Mouse (Mus musculus) intestine, embryonic 15.5 days (tissue): ENCODE measurements at regions not wholly inside any gene's neighbourhood (a gene's known extent, or its start where the extent isn't known, plus 50 kb on each side); places are given as distances from the start of the nearest gene placed in this dataset.
"Not testable (repeated sequence)": the region's sequence is repeated elsewhere in the genome, so short reads cannot be mapped to it uniquely, and the experiment has no call there.

ENCODE experiments used
- ATAC-seq: fragments of 200-750 bp; cut with Nextera tagmentation; 2 replicates; pipeline ENCODE4 v1.8.0; 2017; ENCODE audit warnings: moderate TSS enrichment, moderate library complexity
- H3K27ac ChIP-seq: fragments of 300-500 bp; sonication (generic); 2 replicates; pipeline ENCODE4 v1.5.1; 2015; ENCODE audit warnings: mild to moderate bottlenecking, inconsistent platforms
- H3K27me3 ChIP-seq: fragments of 300-500 bp; sonication (generic); replicated peaks from 2 replicates; pipeline ENCODE4 v1.6.1; 2015; ENCODE audit warnings: inconsistent platforms
- H3K36me3 ChIP-seq: fragments of 300-500 bp; sonication (generic); 2 replicates; pipeline ENCODE4 v1.6.1; 2015; ENCODE audit warnings: inconsistent platforms
- H3K4me1 ChIP-seq: fragments of 300-500 bp; sonication (generic); replicated peaks from 2 replicates; pipeline ENCODE4 v1.6.1; 2015; ENCODE audit warnings: inconsistent platforms
- H3K4me2 ChIP-seq: fragments of 300-500 bp; sonication (generic); replicated peaks from 2 replicates; pipeline ENCODE4 v1.6.1; 2015; ENCODE audit warnings: mild to moderate bottlenecking, inconsistent platforms
- H3K4me3 ChIP-seq: fragments of 300-500 bp; sonication (generic); replicated peaks from 2 replicates; pipeline ENCODE4 v1.5.1; 2015; ENCODE audit warnings: inconsistent platforms
- H3K9ac ChIP-seq: fragments of 300-500 bp; sonication (generic); 2 replicates; pipeline ENCODE4 v1.6.1; 2015; ENCODE audit warnings: inconsistent platforms
- H3K9me3 ChIP-seq: fragments of 300-500 bp; sonication (generic); 2 replicates; pipeline ENCODE4 v1.6.1; 2016; ENCODE audit warnings: inconsistent platforms
- WGBS: fragments of 180-500 bp; shearing (Covaris S2); methylation state at CpG from one replicate; pipeline ENCODE4 v1.1.7; 2015; 5-methylcytosine and 5-hydroxymethylcytosine counted together

DNA sequence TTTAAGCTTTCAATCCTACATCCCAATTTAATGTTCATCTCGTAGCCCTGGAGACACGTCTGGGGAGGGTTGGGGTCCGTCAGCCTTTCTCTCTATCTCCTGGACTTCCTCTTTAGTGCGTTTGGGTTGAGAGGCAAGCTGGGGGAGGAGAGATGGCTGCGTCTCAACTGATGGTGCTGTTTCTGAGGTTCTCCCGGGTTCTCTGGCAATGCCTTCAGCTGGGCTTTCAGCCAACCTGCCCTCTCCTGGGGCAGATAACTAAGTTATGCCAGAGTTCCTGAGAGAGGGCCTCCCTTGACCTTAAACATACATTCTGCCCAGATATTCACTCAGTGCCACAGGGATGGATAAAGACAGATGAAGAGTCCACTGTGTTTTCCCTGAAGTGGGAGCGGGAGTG is 183.3 kb upstream of the Prok2 start:
- 57% methylated on average over 7 of the region's 7 CpGs for whole genome bisulfite sequencing
- H3K27me3 ChIP-seq, result no peaks in the 10 kb centered on the region; the same call in 1 of the 2 replicates

DNA sequence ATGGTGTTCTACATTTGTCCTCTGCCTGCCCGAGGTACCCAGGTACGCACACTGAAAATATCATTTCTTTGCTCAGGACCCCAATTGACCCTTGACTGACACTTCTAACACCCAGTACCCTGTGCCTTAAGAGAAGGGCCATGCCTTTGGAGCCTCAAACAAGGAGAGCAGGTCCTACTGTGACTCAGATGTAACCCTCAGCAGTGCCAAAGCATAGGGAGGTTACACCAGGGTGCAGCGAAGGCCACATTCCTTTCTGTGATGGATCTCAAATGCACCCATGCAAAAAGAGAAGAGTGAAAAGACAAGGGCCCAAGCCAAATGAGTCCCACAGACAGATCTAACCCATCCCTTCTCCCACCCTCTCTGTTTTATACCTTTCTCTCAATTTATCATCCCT is 181.9 kb upstream of the Prok2 start:
- Histone ChIP-seq H3K4me3 (no peak overlapping the region), H3K9ac (no peak overlapping the region), H3K36me3 (no peaks in the 10 kb centered on the region), H3K27me3 (no peaks in the 10 kb centered on the region; the same call in 1 of the 2 replicates), H3K9me3 (no peaks in the 10 kb centered on the region), H3K4me2 (no peak overlapping the region), H3K4me1 (peaks cover 11% of the 10 kb centered on the region; the same call in 1 of the 2 replicates), H3K27ac (no peak overlapping the region)
- 93% methylated on average over 3 of the region's 3 CpGs for WGBS
- ATAC-seq, result no peak

More for the DNA sequence above, 183.3 kb upstream of the Prok2 start:
- no peak overlapping the region for H3K9ac ChIP-seq
- no peak overlapping the region for H3K4me2 ChIP-seq
- ATAC-seq, result no peak
- no peaks in the 10 kb centered on the region for H3K36me3 ChIP-seq
- no peak overlapping the region for H3K27ac ChIP-seq
- H3K4me1 ChIP-seq, result peaks cover 7% of the 10 kb centered on the region; the same call in 1 of the 2 replicates
- no peaks in the 10 kb centered on the region for H3K9me3 ChIP-seq
- no peak overlapping the region for H3K4me3 ChIP-seq

DNA sequence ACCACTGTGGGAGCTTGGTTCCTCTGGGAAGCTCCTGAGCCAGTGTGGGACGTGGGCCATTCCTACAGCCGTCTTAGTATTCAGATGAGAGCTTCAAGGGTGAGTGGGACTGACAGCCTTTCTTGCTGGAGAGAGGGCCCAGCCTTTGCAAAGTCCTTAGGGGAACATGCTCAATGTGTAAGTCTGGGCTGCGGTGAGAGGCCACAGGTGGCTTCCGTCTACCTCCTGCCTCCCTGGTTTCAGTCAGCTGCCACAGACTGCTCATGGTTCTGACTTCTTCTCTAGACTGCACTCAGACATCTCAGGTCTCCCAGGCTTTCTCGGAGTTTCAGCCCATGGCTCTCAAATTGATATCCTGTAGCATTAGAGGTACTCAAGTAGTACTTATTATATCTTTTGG is 179.0 kb upstream of the Prok2 start:
- Histone ChIP-seq H3K4me3 (no peak overlapping the region), H3K9me3 (no peaks in the 10 kb centered on the region), H3K4me2 (no peak overlapping the region), H3K36me3 (no peaks in the 10 kb centered on the region), H3K9ac (no peak overlapping the region), H3K27ac (0 out of 2 replicates have a peak overlapping the region, but pooled peaks have one; percentile 23), H3K27me3 (no peaks in the 10 kb centered on the region; the same call in 1 of the 2 replicates), H3K4me1 (peaks cover 11% of the 10 kb centered on the region; the same call in 1 of the 2 replicates)
- no peak for ATAC-seq
- 56% methylated on average over 5 of the region's 5 CpGs for WGBS

DNA sequence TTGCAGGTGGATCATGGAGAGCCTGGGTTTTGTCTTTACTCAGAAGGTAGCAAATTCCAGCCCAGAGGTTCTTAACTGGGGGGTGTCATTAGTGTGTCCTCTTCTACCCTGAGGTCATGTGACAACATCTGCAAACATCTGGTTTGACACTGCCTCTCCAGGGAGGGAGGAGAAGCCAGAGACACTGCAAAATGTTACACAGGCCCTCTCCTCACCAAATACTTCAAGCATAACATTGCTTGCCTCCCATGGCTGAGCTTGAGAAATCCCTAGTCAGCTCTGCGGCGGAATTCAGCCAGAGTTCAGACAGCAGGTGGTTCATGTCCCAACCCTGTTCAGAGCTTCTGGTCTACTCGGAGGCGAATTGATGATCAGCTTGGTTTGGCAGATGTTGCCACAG is 178.4 kb upstream of the Prok2 start:
- 0 out of 2 replicates have a peak overlapping the region, but pooled peaks have one; percentile 23 for H3K27ac ChIP-seq
- H3K27me3 ChIP-seq, result no peaks in the 10 kb centered on the region; the same call in 1 of the 2 replicates
- H3K9ac ChIP-seq, result no peak overlapping the region

GRCm38 (mm10) chr6:99904044-99904443 is 177.9 kb upstream of the Prok2 start:
- H3K9me3 ChIP-seq, H3K4me3 ChIP-seq, ATAC-seq, H3K9ac ChIP-seq, H3K27me3 ChIP-seq, H3K27ac ChIP-seq, H3K36me3 ChIP-seq, H3K4me2 ChIP-seq: not testable (repeated sequence)
- H3K4me1 ChIP-seq, result peaks cover 11% of the 10 kb centered on the region; the same call in 1 of the 2 replicates

More for the DNA sequence above, 178.4 kb upstream of the Prok2 start:
- no peaks in the 10 kb centered on the region for H3K36me3 ChIP-seq
- no peak overlapping the region for H3K4me2 ChIP-seq
- H3K9me3 ChIP-seq, result no peaks in the 10 kb centered on the region
- ATAC-seq, result peak; percentile 74
- no peak overlapping the region for H3K4me3 ChIP-seq
- H3K4me1 ChIP-seq, result peaks cover 11% of the 10 kb centered on the region; the same call in 1 of the 2 replicates
- 37% methylated on average over 4 of the region's 4 CpGs for WGBS

DNA sequence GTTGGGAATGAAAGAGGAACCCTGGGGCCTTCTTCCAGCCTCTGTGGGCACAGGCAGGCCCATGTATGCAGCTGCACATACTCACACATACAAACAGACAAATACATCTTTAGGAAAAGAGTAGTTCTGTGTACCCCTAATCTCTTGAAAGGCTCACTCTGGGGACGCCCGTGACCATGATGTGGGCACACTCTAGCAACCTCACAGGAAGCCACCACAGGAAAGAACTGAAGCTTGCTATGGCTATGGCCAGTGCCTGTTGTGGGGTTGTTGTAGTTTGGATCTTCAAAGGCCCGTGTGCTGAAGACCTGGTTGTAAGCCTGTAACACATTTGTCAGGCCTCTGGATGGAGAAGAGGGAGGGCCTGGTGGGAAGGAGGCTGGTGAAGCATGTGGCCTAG is 175.4 kb upstream of the Prok2 start:
- no peak overlapping the region for H3K4me2 ChIP-seq
- no peak overlapping the region for H3K9ac ChIP-seq
- WGBS, result 87% methylated on average over 3 of the region's 3 CpGs
- H3K4me3 ChIP-seq, result no peak overlapping the region
- no peak overlapping the region for H3K27ac ChIP-seq
- no peak for ATAC-seq
- no peaks in the 10 kb centered on the region for H3K27me3 ChIP-seq
- peaks cover 11% of the 10 kb centered on the region; the same call in 1 of the 2 replicates for H3K4me1 ChIP-seq
- no peaks in the 10 kb centered on the region for H3K36me3 ChIP-seq
- no peaks in the 10 kb centered on the region for H3K9me3 ChIP-seq

DNA sequence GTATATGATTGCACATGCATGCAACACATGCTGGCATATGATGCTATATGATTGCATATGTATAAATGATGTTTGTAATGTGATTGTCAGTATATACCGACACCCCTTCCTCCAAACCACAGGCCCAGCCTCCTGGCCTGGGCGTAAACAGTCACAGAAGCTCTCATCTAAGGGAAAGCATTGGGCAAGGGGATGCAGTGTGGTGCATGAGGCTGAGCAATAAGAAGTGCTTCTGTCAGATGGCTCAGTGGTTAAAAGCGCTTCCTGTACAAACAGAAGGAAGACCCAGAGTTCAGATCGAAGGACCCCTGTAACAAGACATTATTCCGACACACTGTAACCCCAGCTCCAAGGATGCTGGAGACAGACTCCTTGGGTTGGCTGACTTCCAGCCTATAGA is 175.0 kb upstream of the Prok2 start:
- no peaks in the 10 kb centered on the region for H3K9me3 ChIP-seq
- peaks cover 11% of the 10 kb centered on the region; the same call in 1 of the 2 replicates for H3K4me1 ChIP-seq
- no peaks in the 10 kb centered on the region for H3K36me3 ChIP-seq
- WGBS, result 85% methylated on average over 5 of the region's 5 CpGs
- H3K9ac ChIP-seq, result no peak overlapping the region
- no peak for ATAC-seq
- no peaks in the 10 kb centered on the region for H3K27me3 ChIP-seq
- H3K4me2 ChIP-seq, result no peak overlapping the region
- no peak overlapping the region for H3K27ac ChIP-seq
- H3K4me3 ChIP-seq, result no peak overlapping the region

DNA sequence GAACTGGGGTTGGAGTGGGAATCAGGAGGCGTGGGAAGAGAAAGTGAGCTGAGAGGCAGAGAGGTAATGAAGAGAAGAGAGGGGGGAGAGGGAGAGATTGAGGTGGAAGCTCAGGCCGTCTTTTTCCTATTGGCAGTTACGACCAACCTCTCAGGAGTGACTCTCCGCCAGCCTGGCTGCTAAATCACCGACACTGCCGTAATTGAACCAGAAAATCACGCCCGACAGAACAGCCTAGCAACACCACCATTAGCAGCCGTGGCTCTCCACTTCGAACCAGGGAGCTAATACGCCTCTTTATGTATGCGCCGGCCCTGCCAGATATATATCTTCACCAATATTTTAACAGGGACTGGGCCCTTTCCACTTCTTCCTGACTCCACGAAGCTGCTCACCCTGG is 173.5 kb upstream of the Prok2 start:
- no peak for ATAC-seq
- H3K4me2 ChIP-seq, result no peak overlapping the region
- peaks cover 4% of the 10 kb centered on the region; the same call in 1 of the 2 replicates for H3K4me1 ChIP-seq
- H3K4me3 ChIP-seq, result no peak overlapping the region
- H3K9me3 ChIP-seq, result no peaks in the 10 kb centered on the region
- WGBS, result 71% methylated on average over 14 of the region's 14 CpGs
- H3K36me3 ChIP-seq, result no peaks in the 10 kb centered on the region
- H3K9ac ChIP-seq, result no peak overlapping the region
- no peak overlapping the region for H3K27ac ChIP-seq
- no peaks in the 10 kb centered on the region for H3K27me3 ChIP-seq

DNA sequence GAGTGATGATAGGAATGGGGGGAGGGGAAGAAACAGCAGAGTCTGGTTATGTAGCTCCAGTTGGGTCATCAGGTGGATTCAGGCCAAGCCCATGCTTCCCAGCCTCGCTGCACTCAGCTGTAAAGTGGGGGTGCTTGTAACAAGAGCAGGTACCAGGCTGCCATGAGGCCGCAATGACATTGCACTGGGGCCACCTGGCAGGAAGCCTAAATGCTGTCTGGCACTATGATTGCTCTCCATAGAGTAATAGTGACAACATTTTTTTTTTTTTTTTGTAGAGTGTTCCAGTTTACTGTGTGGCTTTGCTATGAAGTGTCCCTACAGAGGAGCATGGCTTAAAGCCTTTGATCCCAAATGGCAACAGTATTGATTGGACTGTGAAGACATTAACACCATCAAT is 171.9 kb upstream of the Prok2 start:
- Histone ChIP-seq H3K4me2 (no peak overlapping the region), H3K27me3 (no peaks in the 10 kb centered on the region), H3K9me3 (no peaks in the 10 kb centered on the region), H3K27ac (no peak overlapping the region), H3K36me3 (no peaks in the 10 kb centered on the region), H3K4me3 (no peak overlapping the region), H3K4me1 (no peaks in the 10 kb centered on the region), H3K9ac (no peak overlapping the region)
- WGBS, result 84% methylated on average over 2 of the region's 2 CpGs
- ATAC-seq, result no peak

GRCm38 (mm10) chr6:99895558-99895957 is 169.4 kb upstream of the Prok2 start:
- WGBS, result 91% methylated on average over 4 of the region's 4 CpGs
- no peak for ATAC-seq
- no peaks in the 10 kb centered on the region for H3K4me1 ChIP-seq
- no peak overlapping the region for H3K27ac ChIP-seq
- H3K9ac ChIP-seq, result no peak overlapping the region
- no peaks in the 10 kb centered on the region for H3K9me3 ChIP-seq
- no peak overlapping the region for H3K4me3 ChIP-seq
- no peaks in the 10 kb centered on the region for H3K27me3 ChIP-seq
- no peak overlapping the region for H3K4me2 ChIP-seq
- H3K36me3 ChIP-seq, result no peaks in the 10 kb centered on the region

DNA sequence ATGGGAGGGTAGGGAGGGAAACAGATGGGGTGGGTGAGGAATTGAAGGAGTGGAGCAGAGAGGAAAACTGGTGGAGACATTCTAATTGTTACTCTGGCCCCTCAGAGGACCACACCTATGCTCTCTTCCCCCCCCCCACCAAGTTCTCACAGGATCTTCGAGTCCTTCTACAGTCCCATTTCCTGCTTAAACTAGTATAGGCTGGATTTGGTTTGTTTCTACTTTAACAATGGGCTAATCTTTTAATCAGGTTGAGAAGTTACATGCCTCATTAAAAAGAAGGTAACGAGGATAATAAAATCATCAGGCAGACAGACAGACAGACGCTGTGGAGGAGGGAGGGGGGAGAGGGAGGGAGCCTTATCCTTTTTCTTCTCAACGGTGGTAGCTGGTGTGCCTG is 167.7 kb upstream of the Prok2 start:
- 21% methylated on average over 4 of the region's 4 CpGs for WGBS
- no peaks in the 10 kb centered on the region for H3K4me1 ChIP-seq
- no peak for ATAC-seq

DNA sequence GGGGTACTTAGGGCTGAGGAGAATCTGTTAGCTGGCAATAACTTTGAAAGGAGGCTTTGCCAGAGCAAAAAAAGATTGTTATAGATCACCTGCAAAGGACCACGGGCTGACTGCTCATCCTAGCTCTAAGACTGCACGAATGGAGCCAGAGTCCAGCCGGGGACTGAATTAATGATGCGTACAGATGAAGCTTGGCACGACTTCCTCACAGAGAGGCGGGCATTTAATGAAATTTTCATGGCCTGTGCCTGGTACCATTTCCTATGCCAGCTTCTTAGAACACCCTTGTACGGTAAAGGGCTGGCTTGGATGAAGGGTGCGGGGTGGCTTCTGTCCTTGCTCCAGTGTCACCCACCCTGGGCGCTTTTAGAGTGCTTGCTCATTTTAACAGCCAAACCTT is 166.0 kb upstream of the Prok2 start:
- no peak overlapping the region for H3K27ac ChIP-seq
- H3K27me3 ChIP-seq, result no peaks in the 10 kb centered on the region
- no peaks in the 10 kb centered on the region for H3K36me3 ChIP-seq
- H3K4me1 ChIP-seq, result no peaks in the 10 kb centered on the region
- no peak for ATAC-seq
- no peak overlapping the region for H3K4me2 ChIP-seq
- WGBS, result 91% methylated on average over 9 of the region's 9 CpGs
- no peaks in the 10 kb centered on the region for H3K9me3 ChIP-seq
- no peak overlapping the region for H3K4me3 ChIP-seq
- H3K9ac ChIP-seq, result no peak overlapping the region

More for the DNA sequence above, 167.7 kb upstream of the Prok2 start:
- H3K36me3 ChIP-seq, result no peaks in the 10 kb centered on the region
- H3K9me3 ChIP-seq, result no peaks in the 10 kb centered on the region
- no peaks in the 10 kb centered on the region for H3K27me3 ChIP-seq
- no peak overlapping the region for H3K4me3 ChIP-seq
- no peak overlapping the region for H3K4me2 ChIP-seq
- H3K9ac ChIP-seq, result no peak overlapping the region
- no peak overlapping the region for H3K27ac ChIP-seq

DNA sequence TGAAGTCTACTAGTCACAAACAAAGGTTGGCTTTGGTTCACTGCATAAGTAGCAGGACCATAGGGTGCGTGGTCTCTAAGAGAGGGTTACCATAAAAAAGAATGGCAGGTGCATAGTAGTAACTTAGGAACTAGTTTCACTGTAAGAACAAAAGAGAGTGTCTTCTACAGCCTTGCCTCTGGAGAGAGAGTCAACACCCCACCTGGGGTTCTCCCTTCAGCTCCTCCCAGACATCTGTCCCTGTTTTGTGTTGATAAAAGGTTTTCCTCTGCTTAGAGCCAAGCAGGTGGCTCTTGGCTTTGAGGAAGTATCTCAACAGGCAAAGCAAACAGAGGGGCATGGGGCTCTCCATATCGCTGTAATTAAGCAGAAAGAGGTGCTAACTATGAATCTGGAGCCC is 165.6 kb upstream of the Prok2 start:
- no peak overlapping the region for H3K4me2 ChIP-seq
- 60% methylated on average over 2 of the region's 2 CpGs for WGBS
- no peaks in the 10 kb centered on the region for H3K4me1 ChIP-seq
- H3K4me3 ChIP-seq, result no peak overlapping the region
- H3K36me3 ChIP-seq, result no peaks in the 10 kb centered on the region
- no peak for ATAC-seq
- no peak overlapping the region for H3K27ac ChIP-seq
- H3K9ac ChIP-seq, result no peak overlapping the region
- no peaks in the 10 kb centered on the region for H3K27me3 ChIP-seq
- no peaks in the 10 kb centered on the region for H3K9me3 ChIP-seq
